Mouse (Mus musculus): Measurements from ENCODE around the gene Sh3bp5l. TPM values are rescaled to one million over a fixed set of nuclear protein-coding genes. Genes with fewer than 3 reads are reported as not detected.
A peak's percentile ranks its signal among the peaks of the same experiment; 100 is the strongest.

The Sh3bp5l gene
- total and polyA plus RNA-seq, 3 experiments = 22.8 to 33.9 (median 28.4) TPM

- TF ChIP-seq CTCF (IDR thresholded peaks at IDR 0.05) (no peak), POLR2A (IDR thresholded peaks at IDR 0.05; ENCODE audit: insufficient read depth, low read depth, low read length) (no peak), EP300 (IDR thresholded peaks at IDR 0.05; ENCODE audit: insufficient read depth, low read depth, low read length) (no peak)
- DNase-seq = no peak
- no peaks in the 10 kb centered on the region for H3K79me2 ChIP-seq (replicated peaks; ENCODE audit: control insufficient read depth, insufficient read depth, low read length)
- no peak overlapping the region for H3K27ac ChIP-seq
- H3K4me1 ChIP-seq (ENCODE audit: control insufficient read depth, insufficient read depth, low read length) = no peaks in the 10 kb centered on the region
- H3K36me3 ChIP-seq (ENCODE audit: control insufficient read depth, insufficient read depth, low read length) = no peaks in the 10 kb centered on the region
- WGBS = 53% methylated on average over 4 of the region's 4 CpGs
- H3K4me3 ChIP-seq = no peak overlapping the region
- no peak overlapping the region for H3K9ac ChIP-seq (ENCODE audit: low read depth, low read length)
- intact Hi-C loops (cut with DNase I) = no loop called here
- H3K27me3 ChIP-seq (ENCODE audit: control insufficient read depth, insufficient read depth, low read length) = no peaks in the 10 kb centered on the region
Measured at GRCm38 (mm10) chr11:58292791-58293190, 37.7 kb upstream of the Sh3bp5l start.

DNA sequence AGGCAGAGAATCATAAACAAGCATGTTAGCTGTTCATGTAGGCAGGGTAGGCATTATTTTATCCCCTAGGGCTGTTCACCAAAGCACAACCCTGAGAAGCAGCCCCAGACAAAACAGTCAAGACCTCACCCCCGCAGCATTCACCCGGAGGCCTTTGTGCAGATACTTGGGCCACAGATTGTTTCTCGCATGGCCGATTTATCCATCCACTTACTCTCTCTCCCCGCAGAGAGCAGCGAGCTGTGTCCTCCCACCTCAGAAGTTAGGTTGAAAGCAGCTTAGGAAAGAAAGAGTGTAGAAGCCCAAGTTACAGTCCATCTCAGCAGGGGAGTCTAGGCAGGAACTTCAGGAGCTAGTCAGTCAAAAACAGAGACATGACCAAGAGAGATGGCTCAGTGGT is 33.1 kb upstream of the Sh3bp5l start:
- no peak for TF ChIP-seq EP300 (IDR thresholded peaks at IDR 0.05; ENCODE audit: insufficient read depth, low read depth, low read length)
- TF ChIP-seq POLR2A (IDR thresholded peaks at IDR 0.05; ENCODE audit: insufficient read depth, low read depth, low read length) = no peak
- no peak for TF ChIP-seq CTCF (IDR thresholded peaks at IDR 0.05)
- H3K27me3 ChIP-seq (ENCODE audit: control insufficient read depth, insufficient read depth, low read length) = no peaks in the 10 kb centered on the region
- H3K27ac ChIP-seq = no peak overlapping the region
- no peak for DNase-seq
- WGBS = 83% methylated on average over 6 of the region's 6 CpGs
- H3K79me2 ChIP-seq (replicated peaks; ENCODE audit: control insufficient read depth, insufficient read depth, low read length) = no peaks in the 10 kb centered on the region
- no peaks in the 10 kb centered on the region for H3K36me3 ChIP-seq (ENCODE audit: control insufficient read depth, insufficient read depth, low read length)
- peaks cover 1% of the 10 kb centered on the region; the same call in 1 of the 2 replicates for H3K4me1 ChIP-seq (ENCODE audit: control insufficient read depth, insufficient read depth, low read length)
- H3K4me3 ChIP-seq = no peak overlapping the region
- H3K9ac ChIP-seq (ENCODE audit: low read depth, low read length) = no peak overlapping the region
- intact Hi-C loops (cut with DNase I) = no loop called here

GRCm38 (mm10) chr11:58301057-58301456 is 29.5 kb upstream of the Sh3bp5l start:
- Histone ChIP-seq H3K79me2 (replicated peaks; ENCODE audit: control insufficient read depth, insufficient read depth, low read length) (no peaks in the 10 kb centered on the region), H3K4me1 (ENCODE audit: control insufficient read depth, insufficient read depth, low read length) (peaks cover 3% of the 10 kb centered on the region; the same call in 1 of the 2 replicates), H3K27me3 (ENCODE audit: control insufficient read depth, insufficient read depth, low read length) (no peaks in the 10 kb centered on the region), H3K4me3 (peak overlapping the region; percentile 43), H3K9ac (ENCODE audit: low read depth, low read length) (no peak overlapping the region), H3K27ac (peak overlapping the region; percentile 85; the same call in 1 of the 2 replicates), H3K36me3 (ENCODE audit: control insufficient read depth, insufficient read depth, low read length) (no peaks in the 10 kb centered on the region)
- 15% methylated on average over 13 of the region's 13 CpGs for WGBS
- intact Hi-C loops (cut with DNase I) = loop anchor here (1.0 to 10.0 kb wide), 6 partner anchors 102 to 336 kb away; partner anchors contain the start of gene Cnot8
- peak; percentile 68 to 79 for DNase-seq
- peak; percentile 71 for TF ChIP-seq CTCF (IDR thresholded peaks at IDR 0.05)
- TF ChIP-seq EP300 (IDR thresholded peaks at IDR 0.05; ENCODE audit: insufficient read depth, low read depth, low read length) = no peak

DNA sequence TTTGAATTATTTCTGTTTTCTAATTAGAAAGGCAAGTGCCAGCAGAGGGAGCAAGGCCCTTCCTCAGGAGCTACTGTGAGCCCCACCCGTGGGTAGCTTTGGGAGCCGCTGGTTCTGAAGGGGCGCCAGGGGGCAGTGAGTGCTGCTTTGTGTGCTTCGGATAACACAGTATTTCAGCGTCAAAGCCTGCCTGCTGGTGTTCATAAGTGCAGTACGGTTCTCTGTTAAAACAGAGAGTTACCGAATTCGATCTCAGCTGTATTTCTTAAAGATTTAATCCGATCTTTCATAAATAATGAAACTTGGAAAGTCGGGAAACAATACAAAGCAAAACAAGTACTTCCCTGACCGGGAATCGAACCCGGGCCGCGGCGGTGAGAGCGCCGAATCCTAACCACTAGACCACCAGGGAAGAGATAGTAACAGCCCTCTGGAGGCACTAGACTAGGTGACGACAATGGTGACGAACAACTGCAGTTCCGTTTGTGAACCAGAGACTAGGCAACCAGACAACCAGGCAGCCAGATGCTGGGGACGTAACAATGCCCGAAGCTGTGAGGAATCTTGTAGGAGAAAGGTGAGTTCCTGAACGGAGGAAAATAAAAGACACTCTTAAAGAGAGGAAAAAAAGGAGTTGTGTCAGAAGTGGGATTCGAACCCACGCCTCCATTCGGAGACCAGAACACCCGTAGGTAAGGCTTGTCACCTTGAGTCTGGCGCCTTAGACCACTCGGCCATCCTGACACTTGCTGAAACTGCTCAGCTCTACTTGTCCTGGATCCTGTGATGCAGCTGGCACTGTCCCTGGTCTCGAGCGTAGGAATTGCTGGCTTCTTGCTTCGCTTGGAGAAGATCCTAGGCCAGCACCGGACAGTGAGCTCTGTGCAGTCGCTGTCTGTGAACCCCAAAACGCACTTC is 28.4 kb upstream of the Sh3bp5l start:
- H3K4me3 ChIP-seq = peak overlapping the region; percentile 43
- peak overlapping the region; percentile 85 for H3K27ac ChIP-seq
- no peaks in the 10 kb centered on the region for H3K36me3 ChIP-seq (ENCODE audit: control insufficient read depth, insufficient read depth, low read length)
- no peaks in the 10 kb centered on the region for H3K27me3 ChIP-seq (ENCODE audit: control insufficient read depth, insufficient read depth, low read length)
- TF ChIP-seq CTCF (IDR thresholded peaks at IDR 0.05) = peak; percentile 81
- TF ChIP-seq EP300 (IDR thresholded peaks at IDR 0.05; ENCODE audit: insufficient read depth, low read depth, low read length) = peak; percentile 99
- peak; percentile 48; the same call in 1 of the 2 replicates for TF ChIP-seq POLR2A (IDR thresholded peaks at IDR 0.05; ENCODE audit: insufficient read depth, low read depth, low read length)
- peak; percentile 96 to 99 for DNase-seq
- under 1% methylated on average over 36 of the region's 36 CpGs for WGBS
- H3K9ac ChIP-seq (ENCODE audit: low read depth, low read length) = peak overlapping the region; percentile 76
- intact Hi-C loops (cut with DNase I) = loop anchor here (1.0 to 10.0 kb wide), 7 partner anchors 27 to 337 kb away; partner anchors contain the start of gene Cnot8
- H3K79me2 ChIP-seq (replicated peaks; ENCODE audit: control insufficient read depth, insufficient read depth, low read length) = no peaks in the 10 kb centered on the region
- peaks cover 4% of the 10 kb centered on the region; the same call in 1 of the 2 replicates for H3K4me1 ChIP-seq (ENCODE audit: control insufficient read depth, insufficient read depth, low read length)

- Histone ChIP-seq H3K9ac (ENCODE audit: low read depth, low read length) (peak overlapping the region; percentile 76), H3K27ac (peak overlapping the region; percentile 85), H3K36me3 (ENCODE audit: control insufficient read depth, insufficient read depth, low read length) (no peaks in the 10 kb centered on the region), H3K27me3 (ENCODE audit: control insufficient read depth, insufficient read depth, low read length) (no peaks in the 10 kb centered on the region), H3K4me1 (ENCODE audit: control insufficient read depth, insufficient read depth, low read length) (peaks cover 4% of the 10 kb centered on the region; the same call in 1 of the 2 replicates), H3K4me3 (peak overlapping the region; percentile 43), H3K79me2 (replicated peaks; ENCODE audit: control insufficient read depth, insufficient read depth, low read length) (no peaks in the 10 kb centered on the region)
- TF ChIP-seq POLR2A (IDR thresholded peaks at IDR 0.05; ENCODE audit: insufficient read depth, low read depth, low read length) (no peak), CTCF (IDR thresholded peaks at IDR 0.05) (no peak), EP300 (IDR thresholded peaks at IDR 0.05; ENCODE audit: insufficient read depth, low read depth, low read length) (no peak)
- intact Hi-C loops (cut with DNase I) = loop anchor here (1.0 to 10.0 kb wide), 5 partner anchors 26 to 338 kb away; partner anchors contain the start of gene Cnot8
- no peak for DNase-seq
- 1% methylated on average over 26 of the region's 26 CpGs for WGBS
Measured at GRCm38 (mm10) chr11:58302774-58303445, 27.6 kb upstream of the Sh3bp5l start.

Measured in heart, adult 2 months (tissue).